Mouse (Mus musculus) liver, embryonic 16.5 days (tissue): ENCODE results near the gene Nckipsd. TPM values are rescaled to one million over a fixed set of nuclear protein-coding genes. Genes with fewer than 3 reads are reported as not detected.

Experiments
- ATAC-seq: fragments of 200-750 bp; cut with Nextera tagmentation; 2 replicates; pipeline ENCODE4 v1.8.0; 2017; ENCODE audit warnings: low read depth, mild to moderate bottlenecking, moderate number of reproducible peaks, moderate library complexity
- H3K27ac ChIP-seq: fragments of 300-500 bp; sonication (generic); 2 replicates; pipeline ENCODE4 v1.5.1; 2014; ENCODE audit warnings: mild to moderate bottlenecking, low read length
- H3K27me3 ChIP-seq: fragments of 300-500 bp; sonication (generic); 2 replicates; pipeline ENCODE4 v1.6.1; 2014; ENCODE audit warnings: low read depth, low read length, mixed read lengths; ENCODE audit not compliant: control insufficient read depth, insufficient read depth
- H3K36me3 ChIP-seq: fragments of 300-500 bp; sonication (generic); 2 replicates; pipeline ENCODE4 v1.6.1; 2014; ENCODE audit warnings: mild to moderate bottlenecking; ENCODE audit not compliant: control insufficient read depth, insufficient read depth
- H3K4me1 ChIP-seq: fragments of 300-500 bp; sonication (generic); 2 replicates; pipeline ENCODE4 v1.6.1; 2014; ENCODE audit warnings: low read depth, low read length, mixed read lengths; ENCODE audit not compliant: control insufficient read depth
- H3K4me2 ChIP-seq: fragments of 300-500 bp; sonication (generic); 2 replicates; pipeline ENCODE4 v1.6.1; 2014; ENCODE audit warnings: low read depth, low read length, mixed read lengths
- H3K4me3 ChIP-seq: fragments of 300-500 bp; sonication (generic); 2 replicates; pipeline ENCODE4 v1.5.1; 2014; ENCODE audit warnings: low read depth, mild to moderate bottlenecking, low read length
- H3K9ac ChIP-seq: fragments of 300-500 bp; sonication (generic); 2 replicates; pipeline ENCODE4 v1.6.1; 2014; ENCODE audit warnings: low read depth, low read length
- H3K9me3 ChIP-seq: fragments of 300-500 bp; sonication (generic); replicated peaks from 2 replicates; pipeline ENCODE4 v1.6.1; 2016; ENCODE audit warnings: low read length; ENCODE audit not compliant: control insufficient read depth
- WGBS: fragments of 180-500 bp; shearing (Covaris S2); extraction: QIAGEN DNeasy Blood & Tissue Kit; methylation state at CpG from one replicate; pipeline ENCODE4 v1.1.7; 2014; ENCODE audit not compliant: insufficient replicate concordance; 5-methylcytosine and 5-hydroxymethylcytosine counted together
- polyA plus RNA-seq: library from polyadenylated mRNA; unstranded; fragments of >200 nt; fragmentation: Nextera tagmentation; extraction: Ambion mirVana; gene quantifications from 2 replicates; pipeline ENCODE4 v1.2.1, GENCODE M21; 2015

Gene Nckipsd
- polyA plus RNA-seq, 1 experiment from 2014 or later = 3.6 TPM

GRCm38 (mm10) chr9:108807674-108808073 lies 494 bp upstream of the Nckipsd start:
- 37% methylated on average over 5 of the region's 5 CpGs for WGBS
- Histone ChIP-seq H3K36me3 (peaks cover 29% of the 10 kb centered on the region), H3K27me3 (no peaks in the 10 kb centered on the region), H3K9ac (peak overlapping the region; percentile 65), H3K4me3 (peak overlapping the region; percentile 39), H3K27ac (peak overlapping the region; percentile 84), H3K4me2 (peak overlapping the region; percentile 99), H3K4me1 (peaks cover 49% of the 10 kb centered on the region), H3K9me3 (no peaks in the 10 kb centered on the region)
- ATAC-seq = peak; percentile 79

GRCm38 (mm10) chr9:108809188-108809587 lies 1.0 kb downstream of the Nckipsd start:
- H3K4me1 ChIP-seq = peaks cover 49% of the 10 kb centered on the region
- H3K36me3 ChIP-seq = peaks cover 22% of the 10 kb centered on the region
- no peak overlapping the region for H3K9ac ChIP-seq
- H3K4me2 ChIP-seq = peak overlapping the region; percentile 99
- H3K27ac ChIP-seq = peak overlapping the region; percentile 26; the same call in 1 of the 2 replicates
- no peaks in the 10 kb centered on the region for H3K9me3 ChIP-seq
- whole genome bisulfite sequencing = 44% methylated on average over 5 of the region's 5 CpGs
- ATAC-seq = no peak
- peak overlapping the region; percentile 78; the same call in 1 of the 2 replicates for H3K4me3 ChIP-seq
- H3K27me3 ChIP-seq = no peaks in the 10 kb centered on the region

GRCm38 (mm10) chr9:108809723-108810122 lies 1.6 kb downstream of the Nckipsd start:
- Histone ChIP-seq H3K4me3 (no peak overlapping the region), H3K9ac (no peak overlapping the region), H3K4me1 (peaks cover 45% of the 10 kb centered on the region), H3K27me3 (no peaks in the 10 kb centered on the region), H3K4me2 (no peak overlapping the region), H3K9me3 (no peaks in the 10 kb centered on the region), H3K36me3 (peaks cover 19% of the 10 kb centered on the region), H3K27ac (peak overlapping the region; percentile 26; the same call in 1 of the 2 replicates)
- ATAC-seq = no peak
- WGBS = 39% methylated on average over 6 of the region's 6 CpGs

GRCm38 (mm10) chr9:108810516-108810915 lies 2.3 kb downstream of the Nckipsd start:
- 75% methylated on average over 5 of the region's 5 CpGs for WGBS
- Histone ChIP-seq H3K4me3 (no peak overlapping the region), H3K4me1 (peaks cover 39% of the 10 kb centered on the region), H3K27ac (no peak overlapping the region), H3K9me3 (no peaks in the 10 kb centered on the region), H3K27me3 (no peaks in the 10 kb centered on the region), H3K36me3 (peaks cover 14% of the 10 kb centered on the region), H3K9ac (no peak overlapping the region), H3K4me2 (no peak overlapping the region)
- ATAC-seq = no peak

- Histone ChIP-seq H3K4me2 (no peak overlapping the region), H3K9ac (no peak overlapping the region), H3K27ac (no peak overlapping the region), H3K4me3 (no peak overlapping the region), H3K9me3 (no peaks in the 10 kb centered on the region), H3K4me1 (no peaks in the 10 kb centered on the region), H3K27me3 (no peaks in the 10 kb centered on the region), H3K36me3 (peaks cover 4% of the 10 kb centered on the region; the same call in 1 of the 2 replicates)
- no peak for ATAC-seq
- 77% methylated on average over 7 of the region's 7 CpGs for WGBS
Measured at GRCm38 (mm10) chr9:108815557-108815956, 7.4 kb downstream of the Nckipsd start.

GRCm38 (mm10) chr9:108819495-108819894 lies 11.3 kb downstream of the Nckipsd start:
- Histone ChIP-seq H3K4me2 (no peak overlapping the region), H3K27ac (no peak overlapping the region), H3K4me1 (no peaks in the 10 kb centered on the region), H3K36me3 (no peaks in the 10 kb centered on the region; the same call in 1 of the 2 replicates), H3K4me3 (no peak overlapping the region), H3K27me3 (peaks cover 18% of the 10 kb centered on the region), H3K9me3 (no peaks in the 10 kb centered on the region), H3K9ac (no peak overlapping the region)
- no peak for ATAC-seq
- 43% methylated on average over 3 of the region's 3 CpGs for WGBS

GRCm38 (mm10) chr9:108820077-108820476 lies 11.9 kb downstream of the Nckipsd start:
- H3K27me3 ChIP-seq = peaks cover 24% of the 10 kb centered on the region
- H3K9me3 ChIP-seq = no peaks in the 10 kb centered on the region; the same call in 1 of the 2 replicates
- no peak overlapping the region for H3K4me3 ChIP-seq
- H3K4me2 ChIP-seq = no peak overlapping the region
- H3K27ac ChIP-seq = no peak overlapping the region
- H3K9ac ChIP-seq = no peak overlapping the region
- no peak for ATAC-seq
- H3K36me3 ChIP-seq = no peaks in the 10 kb centered on the region
- 50% methylated on average over 5 of the region's 5 CpGs for WGBS
- no peaks in the 10 kb centered on the region for H3K4me1 ChIP-seq

GRCm38 (mm10) chr9:108824144-108824685 lies 16.0 kb downstream of the Nckipsd start:
- Histone ChIP-seq H3K27me3 (peaks cover 65% of the 10 kb centered on the region), H3K4me3 (no peak overlapping the region), H3K4me1 (peaks cover 9% of the 10 kb centered on the region), H3K9me3 (no peaks in the 10 kb centered on the region; the same call in 1 of the 2 replicates), H3K9ac (no peak overlapping the region), H3K4me2 (no peak overlapping the region), H3K36me3 (no peaks in the 10 kb centered on the region), H3K27ac (no peak overlapping the region)
- ATAC-seq = no peak
- WGBS = 5% methylated on average over 25 of the region's 25 CpGs

- H3K4me1 ChIP-seq = peaks cover 9% of the 10 kb centered on the region
- no peak for ATAC-seq
- H3K9ac ChIP-seq = no peak overlapping the region
- no peaks in the 10 kb centered on the region; the same call in 1 of the 2 replicates for H3K9me3 ChIP-seq
- no peak overlapping the region for H3K4me2 ChIP-seq
- H3K36me3 ChIP-seq = no peaks in the 10 kb centered on the region
- H3K4me3 ChIP-seq = no peak overlapping the region
- 4% methylated on average over 31 of the region's 31 CpGs for WGBS
- peaks cover 72% of the 10 kb centered on the region for H3K27me3 ChIP-seq
- H3K27ac ChIP-seq = no peak overlapping the region
Measured at GRCm38 (mm10) chr9:108824755-108825413, 16.7 kb downstream of the Nckipsd start.
